Mouse (Mus musculus) CD4-positive, CD25-positive, alpha-beta regulatory T cell, adult 9 weeks (primary cell): Measurements from ENCODE around the gene Syt13. TPM values are rescaled to one million over a fixed set of nuclear protein-coding genes. Genes with fewer than 3 reads are reported as not detected.

Experiments
- polyA plus RNA-seq: library from polyadenylated mRNA; unstranded; fragments of 100-300 nt; shearing (Covaris generic); gene quantifications from one replicate; pipeline ENCODE4 v1.2.1, GENCODE M21; 2017

Syt13 gene
- not detected for polyA plus RNA-seq

GRCm38 (mm10) chr2:92914933-92915553 lies at the start of gene Syt13:
Gene Syt13, plus strand, starts transcription at chr2:92915098.

Other genes starting within 250 kb of the Syt13 start
- 1.1 TPM for gene Prdm11, start 131.1 kb downstream of the Syt13 start, polyA plus RNA-seq